Mouse (Mus musculus) bone marrow macrophage, adult 2 months (primary cell): Measurements from ENCODE around the gene Hist1h1e.

Experiments
- CTCF ChIP-seq: IDR thresholded peaks from 2 replicates; pipeline ENCODE4 v1.5.1; 2012; ENCODE audit warnings: low read depth, mild to moderate bottlenecking, low read length, moderate library complexity
- POLR2A ChIP-seq: IDR thresholded peaks from 2 replicates; pipeline ENCODE4 v1.6.1; 2012; ENCODE audit warnings: mild to moderate bottlenecking, low read depth, low read length, borderline replicate concordance

GRCm38 (mm10) chr13:23622861-23623450 is 598 bp upstream of the Hist1h1e start:
- TF ChIP-seq POLR2A (no peak), CTCF (no peak)
